Mouse (Mus musculus) heart, embryonic 16.5 days (tissue): ENCODE data around the gene Grasp. TPM values are rescaled to one million over a fixed set of nuclear protein-coding genes. Genes with fewer than 3 reads are reported as not detected.

ENCODE experiments used
- ATAC-seq: fragments of 200-750 bp; cut with Nextera tagmentation; replicated peaks from 2 replicates; pipeline ENCODE4 v1.8.0; 2017; ENCODE audit warnings: moderate number of reproducible peaks; ENCODE audit not compliant: insufficient read depth, low FRiP score; ENCODE audit errors: extremely low read depth
- H3K27ac ChIP-seq: fragments of 300-500 bp; sonication (generic); 2 replicates; pipeline ENCODE4 v1.5.1; 2014; ENCODE audit warnings: mild to moderate bottlenecking, low read length, control low read depth, moderate library complexity
- H3K27me3 ChIP-seq: fragments of 300-500 bp; sonication (generic); 2 replicates; pipeline ENCODE4 v1.6.1; 2014; ENCODE audit warnings: low read length, mixed read lengths; ENCODE audit not compliant: control insufficient read depth, insufficient read depth
- H3K36me3 ChIP-seq: fragments of 300-500 bp; sonication (generic); 2 replicates; pipeline ENCODE4 v1.6.1; 2014; ENCODE audit not compliant: control insufficient read depth, insufficient read depth
- H3K4me1 ChIP-seq: fragments of 300-500 bp; sonication (generic); 2 replicates; pipeline ENCODE4 v1.6.1; 2014; ENCODE audit warnings: low read length, mixed read lengths; ENCODE audit not compliant: control insufficient read depth, insufficient read depth
- H3K4me2 ChIP-seq: fragments of 300-500 bp; sonication (generic); 2 replicates; pipeline ENCODE4 v1.6.1; 2014; ENCODE audit warnings: low read depth, mild to moderate bottlenecking, control low read depth, low read length
- H3K4me3 ChIP-seq: fragments of 300-500 bp; sonication (generic); 2 replicates; pipeline ENCODE4 v1.5.1; 2014; ENCODE audit warnings: mild to moderate bottlenecking, control low read depth, low read length
- H3K9ac ChIP-seq: fragments of 300-500 bp; sonication (generic); 2 replicates; pipeline ENCODE4 v1.6.1; 2014; ENCODE audit warnings: low read length, control low read depth
- H3K9me3 ChIP-seq: fragments of 300-500 bp; sonication (generic); replicated peaks from 2 replicates; pipeline ENCODE4 v1.6.1; 2016; ENCODE audit warnings: low read length; ENCODE audit not compliant: control insufficient read depth
- WGBS: fragments of 180-500 bp; shearing (Covaris S2); extraction: QIAGEN DNeasy Blood & Tissue Kit; methylation state at CpG from one replicate; pipeline ENCODE4 v1.1.7; 2014; 5-methylcytosine and 5-hydroxymethylcytosine counted together
- polyA plus RNA-seq: library from polyadenylated mRNA; unstranded; fragments of >200 nt; fragmentation: Nextera tagmentation; extraction: Ambion mirVana; gene quantifications from 2 replicates; pipeline ENCODE4 v1.2.1, GENCODE M21; 2015

Gene Grasp
- polyA plus RNA-seq, 1 experiment from 2014 or later = 3.4 TPM

- H3K4me1 ChIP-seq = peaks cover 20% of the 10 kb centered on the region
- WGBS = 93% methylated on average over 19 of the region's 19 CpGs
- 0 out of 2 replicates have a peak, but pooled peaks cover 4% of the 10 kb centered on the region for H3K27me3 ChIP-seq
- no peak overlapping the region for H3K4me2 ChIP-seq
- H3K9me3 ChIP-seq = no peaks in the 10 kb centered on the region
- no peak overlapping the region for H3K9ac ChIP-seq
- no peak for ATAC-seq
- peaks cover 19% of the 10 kb centered on the region for H3K36me3 ChIP-seq
- no peak overlapping the region for H3K27ac ChIP-seq
- no peak overlapping the region for H3K4me3 ChIP-seq
Observed at GRCm38 (mm10) chr15:101230503-101230902, 6.5 kb downstream of the Grasp start.

- 73% methylated on average over 23 of the region's 23 CpGs for WGBS
- no peak overlapping the region for H3K27ac ChIP-seq
- H3K4me3 ChIP-seq = peak overlapping the region; percentile 31
- peak overlapping the region; percentile 57 for H3K9ac ChIP-seq
- peak overlapping the region; percentile 58 for H3K4me2 ChIP-seq
- H3K27me3 ChIP-seq = no peaks in the 10 kb centered on the region
- H3K9me3 ChIP-seq = no peaks in the 10 kb centered on the region
- peaks cover 19% of the 10 kb centered on the region for H3K36me3 ChIP-seq
- peaks cover 22% of the 10 kb centered on the region for H3K4me1 ChIP-seq
- ATAC-seq = no peak
Observed at GRCm38 (mm10) chr15:101230995-101231647, 7.1 kb downstream of the Grasp start.

GRCm38 (mm10) chr15:101231648-101232180, 7.7 kb downstream of the Grasp start:
- peak overlapping the region; percentile 57 for H3K9ac ChIP-seq
- peak overlapping the region; percentile 58 for H3K4me2 ChIP-seq
- H3K36me3 ChIP-seq = peaks cover 19% of the 10 kb centered on the region
- H3K4me1 ChIP-seq = peaks cover 23% of the 10 kb centered on the region
- H3K27me3 ChIP-seq = no peaks in the 10 kb centered on the region
- peak overlapping the region; percentile 31 for H3K4me3 ChIP-seq
- H3K27ac ChIP-seq = no peak overlapping the region
- no peak for ATAC-seq
- 55% methylated on average over 54 of the region's 56 CpGs for WGBS
- no peaks in the 10 kb centered on the region for H3K9me3 ChIP-seq

- Histone ChIP-seq H3K36me3 (peaks cover 17% of the 10 kb centered on the region), H3K4me2 (no peak overlapping the region), H3K4me3 (no peak overlapping the region), H3K4me1 (peaks cover 23% of the 10 kb centered on the region), H3K27me3 (no peaks in the 10 kb centered on the region), H3K27ac (peak overlapping the region; percentile 13), H3K9me3 (no peaks in the 10 kb centered on the region), H3K9ac (no peak overlapping the region)
- no peak for ATAC-seq
- WGBS = 62% methylated on average over 4 of the region's 4 CpGs
Observed at GRCm38 (mm10) chr15:101232607-101233006, 8.6 kb downstream of the Grasp start.

GRCm38 (mm10) chr15:101233183-101233582, 9.2 kb downstream of the Grasp start:
- Histone ChIP-seq H3K9me3 (no peaks in the 10 kb centered on the region), H3K4me2 (no peak overlapping the region), H3K9ac (no peak overlapping the region), H3K4me3 (no peak overlapping the region), H3K27ac (peak overlapping the region; percentile 13), H3K27me3 (no peaks in the 10 kb centered on the region), H3K36me3 (peaks cover 17% of the 10 kb centered on the region), H3K4me1 (peaks cover 23% of the 10 kb centered on the region)
- no peak for ATAC-seq
- 71% methylated on average over 3 of the region's 3 CpGs for WGBS

- ATAC-seq = no peak
- Histone ChIP-seq H3K27me3 (no peaks in the 10 kb centered on the region), H3K36me3 (peaks cover 17% of the 10 kb centered on the region), H3K9ac (no peak overlapping the region), H3K4me1 (peaks cover 21% of the 10 kb centered on the region), H3K27ac (peak overlapping the region; percentile 13), H3K4me2 (no peak overlapping the region), H3K4me3 (no peak overlapping the region), H3K9me3 (no peaks in the 10 kb centered on the region)
- 32% methylated on average over 11 of the region's 11 CpGs for WGBS
Observed at GRCm38 (mm10) chr15:101233641-101234275, 9.8 kb downstream of the Grasp start.

GRCm38 (mm10) chr15:101234611-101235341, 10.8 kb downstream of the Grasp start:
- no peak overlapping the region for H3K4me3 ChIP-seq
- no peaks in the 10 kb centered on the region for H3K9me3 ChIP-seq
- H3K27ac ChIP-seq = peak overlapping the region; percentile 25
- H3K36me3 ChIP-seq = peaks cover 12% of the 10 kb centered on the region
- ATAC-seq = no peak
- no peaks in the 10 kb centered on the region for H3K27me3 ChIP-seq
- H3K9ac ChIP-seq = no peak overlapping the region
- no peak overlapping the region for H3K4me2 ChIP-seq
- 65% methylated on average over 10 of the region's 10 CpGs for WGBS
- H3K4me1 ChIP-seq = peaks cover 26% of the 10 kb centered on the region

- Histone ChIP-seq H3K9ac (0 out of 2 replicates have a peak overlapping the region, but pooled peaks have one; percentile 1), H3K27me3 (no peaks in the 10 kb centered on the region), H3K4me3 (no peak overlapping the region), H3K9me3 (no peaks in the 10 kb centered on the region), H3K4me1 (peaks cover 30% of the 10 kb centered on the region), H3K27ac (peak overlapping the region; percentile 24; the same call in 1 of the 2 replicates), H3K4me2 (no peak overlapping the region), H3K36me3 (peaks cover 10% of the 10 kb centered on the region)
- 41% methylated on average over 5 of the region's 5 CpGs for WGBS
- ATAC-seq = no peak; the same call in 1 of the 2 replicates
Observed at GRCm38 (mm10) chr15:101235342-101235698, 11.3 kb downstream of the Grasp start.
